Mouse (Mus musculus): ENCODE data around the gene Rnf141. TPM values are rescaled to one million over a fixed set of nuclear protein-coding genes. Genes with fewer than 3 reads are reported as not detected.

Gene Rnf141
- total RNA-seq, 2 experiments from 2014 or later, result 17.6 to 20.4 TPM

- intact Hi-C loops (cut with DNase I), result no loop called here
- DNase-seq, result peak; percentile 57 to 65
Measured at GRCm38 (mm10) chr7:110773204-110774002, 70.9 kb downstream of the Rnf141 start.

- intact Hi-C loops (cut with DNase I), result no loop called here
- no peak for DNase-seq
Measured at GRCm38 (mm10) chr7:110772343-110772742, 71.9 kb downstream of the Rnf141 start.

- intact Hi-C loops (cut with DNase I), result no loop called here
- DNase-seq, result no peak
Measured at GRCm38 (mm10) chr7:110770949-110771348, 73.3 kb downstream of the Rnf141 start.

GRCm38 (mm10) chr7:110769094-110769493 lies 75.2 kb downstream of the Rnf141 start:
- no peak for DNase-seq
- intact Hi-C loops (cut with DNase I), result no loop called here

- intact Hi-C loops (cut with DNase I), result no loop called here
- DNase-seq, result peak; percentile 37 to 54
Measured at GRCm38 (mm10) chr7:110768451-110769064, 75.7 kb downstream of the Rnf141 start.

- DNase-seq, result no peak
- intact Hi-C loops (cut with DNase I), result no loop called here
Measured at GRCm38 (mm10) chr7:110768001-110768400, 76.3 kb downstream of the Rnf141 start, which contains the start of gene Ampd3. Ampd3 (plus strand) TSS chr7:110768206.

GRCm38 (mm10) chr7:110762605-110763180 lies 81.6 kb downstream of the Rnf141 start:
- no peak for DNase-seq
- intact Hi-C loops (cut with DNase I), result no loop called here

- DNase-seq, result no peak
- intact Hi-C loops (cut with DNase I), result no loop called here
Measured at GRCm38 (mm10) chr7:110756440-110756839, 87.8 kb downstream of the Rnf141 start.

- intact Hi-C loops (cut with DNase I), result no loop called here
Measured at GRCm38 (mm10) chr7:110753926-110754330, 90.3 kb downstream of the Rnf141 start.

GRCm38 (mm10) chr7:110753310-110753709 lies 90.9 kb downstream of the Rnf141 start:
- no peak for DNase-seq
- intact Hi-C loops (cut with DNase I), result no loop called here

More at GRCm38 (mm10) chr7:110753926-110754330, 90.3 kb downstream of the Rnf141 start:
- no peak for DNase-seq

- intact Hi-C loops (cut with DNase I), result no loop called here
- DNase-seq, result no peak
Measured at GRCm38 (mm10) chr7:110751634-110752033, 92.6 kb downstream of the Rnf141 start.

GRCm38 (mm10) chr7:110750834-110751233 lies 93.4 kb downstream of the Rnf141 start:
- no peak for DNase-seq
- intact Hi-C loops (cut with DNase I), result no loop called here

Small RNA genes lying within 50 kb of the gene (microRNA-seq; reads per million reads assigned to microRNA genes)
- 0 reads per million in 2 experiments for gene Gm47282

Other genes starting within 250 kb of the Rnf141 start
- 10 to 100 TPM in 1 of 2 experiments, 1 to 10 TPM in 1; 9.2 to 11.7 TPM for gene Sbf2, start 229.5 kb downstream of the Rnf141 start, total RNA-seq (2021)
- gene Adm, start 216.8 kb downstream of the Rnf141 start, total RNA-seq (2021), result 1 to 10 TPM; 1.7 to 2.9 TPM
- gene Ampd3, start 76.3 kb downstream of the Rnf141 start, total RNA-seq (2021), result 1 to 10 TPM; 6.0 to 9.8 TPM
- gene Lyve1, start 18.8 kb upstream of the Rnf141 start, total RNA-seq (2021), result 1 to 10 TPM; 4.5 to 8.0 TPM
- 1 to 10 TPM; 6.0 to 6.5 TPM for gene Mrvi1, start 138.0 kb upstream of the Rnf141 start, total RNA-seq (2021)
- 10 to 100 TPM; 12.6 to 12.9 TPM for gene Ctr9, start 184.5 kb upstream of the Rnf141 start, total RNA-seq (2021)
- gene Eif4g2, start 238.6 kb upstream of the Rnf141 start, total RNA-seq (2021), result 100 to 1,000 TPM; 625 to 714 TPM

Measured in gastrocnemius, postnatal 36 days (tissue).